Mouse (Mus musculus) stomach, embryonic 14.5 days (tissue): Measurements from ENCODE around the gene Dph1. TPM values are rescaled to one million over a fixed set of nuclear protein-coding genes. Genes with fewer than 3 reads are reported as not detected.

Experiments used
- microRNA counts: library from miRNA; unstranded; fragments of <30 nt; microRNA quantifications from one replicate; lab custom pipeline; 2016
- microRNA-seq: library from miRNA; unstranded; fragments of <30 nt; microRNA quantifications from one replicate; pipeline ENCODE4, GENCODE M21; 2016
- polyA plus RNA-seq: library from polyadenylated mRNA; unstranded; fragments of >200 nt; fragmentation: Nextera tagmentation; extraction: Ambion mirVana; gene quantifications from 2 replicates; pipeline ENCODE4 v1.2.1, GENCODE M21; 2014

Dph1 gene
- polyA plus RNA-seq, 1 experiment from 2014 or later: 20.5 TPM

MicroRNAs encoded within 50 kb of the gene (microRNA counts, 519-probe panel; counts per million panel counts)
- 3,309 counts per million, percentile 63 among the panel's probes with 10 or more counts for microRNA mmu-miR-132 (lab: Ali Mortazavi, UCI)
- not detected for microRNA mmu-miR-212 (lab: Ali Mortazavi, UCI)

Small RNA genes within 50 kb of the gene (microRNA-seq; reads per million reads assigned to microRNA genes)
- gene Mir132 (396 reads per million, percentile 62 among the genes with 10 or more reads in this experiment), gene Mir212 (42.9 reads per million, percentile 37 among the genes with 10 or more reads in this experiment)

Other genes with a start within 250 kb of the Dph1 start
- gene Hic1, start 21.7 kb downstream of the Dph1 start, polyA plus RNA-seq: 13.8 and 16.9 TPM in 2 replicates
- 26.7 and 29.1 TPM in 2 replicates for gene Ovca2, start 12.4 kb downstream of the Dph1 start, polyA plus RNA-seq
- 0.88 and 1.7 TPM in 2 replicates for gene Rtn4rl1, start 2.5 kb upstream of the Dph1 start, polyA plus RNA-seq
- 111 and 121 TPM in 2 replicates for gene Rpa1, start 157.1 kb upstream of the Dph1 start, polyA plus RNA-seq
- gene Smyd4, start 157.2 kb upstream of the Dph1 start, polyA plus RNA-seq: 12.6 and 14.2 TPM in 2 replicates
- 54.2 and 59.0 TPM in 2 replicates for gene Serpinf1, start 231.5 kb upstream of the Dph1 start, polyA plus RNA-seq
- gene Serpinf2, start 248.3 kb upstream of the Dph1 start, polyA plus RNA-seq: 14.9 and 17.2 TPM in 2 replicates